Mouse (Mus musculus): ENCODE measurements around the gene Prss22.

DNA sequence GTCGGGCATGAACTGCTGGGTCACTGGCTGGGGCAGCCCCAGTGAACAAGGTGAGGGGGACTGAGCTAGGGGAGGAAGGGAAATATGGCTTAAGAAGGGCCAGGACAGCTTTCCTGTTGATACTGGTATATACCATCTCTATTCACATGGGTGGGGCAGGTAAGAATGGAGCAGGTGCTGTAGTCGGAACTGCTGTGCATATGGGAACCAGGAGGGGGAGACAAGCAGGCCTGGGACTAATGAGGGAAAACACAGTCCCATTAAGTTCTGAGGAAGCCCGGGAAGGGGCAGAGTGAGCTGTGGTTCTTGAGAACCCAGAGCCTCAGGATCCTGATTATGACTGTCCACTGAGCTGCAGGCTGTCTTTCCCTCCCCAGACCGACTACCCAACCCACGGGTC is 46.6 kb upstream of the Prss22 start:
- TF ChIP-seq CTCF (IDR thresholded peaks at IDR 0.05; ENCODE audit: extremely low read depth, insufficient read depth, insufficient read length, insufficient replicate concordance) (no peak), POLR2A (IDR thresholded peaks at IDR 0.05; ENCODE audit: low read depth, low read length) (no peak)

Measured in spleen, adult 2 months (tissue).